Mouse (Mus musculus): ENCODE measurements around the gene Gpr89.

GRCm38 (mm10) chr3:96925920-96926319 is 20.8 kb upstream of the Gpr89 start, which contains the start of gene Gja8:
- TF ChIP-seq CTCF (IDR thresholded peaks at IDR 0.05; ENCODE audit: low read depth, low read length) = no peak
- TF ChIP-seq POLR2A (IDR thresholded peaks at IDR 0.05; ENCODE audit: borderline replicate concordance, low read depth, low read length) = no peak

Measured in bone marrow macrophage, adult 2 months (primary cell).